Mouse (Mus musculus) heart, postnatal 10 days (tissue): Measurements from ENCODE around the gene Slc51b. TPM values are rescaled to one million over a fixed set of nuclear protein-coding genes. Genes with fewer than 3 reads are reported as not detected.

ENCODE experiments used
- DNase-seq, 2 experiments: peaks; one replicate each; pipeline ENCODE4 v3.0.0; 2021
- intact Hi-C: fragments of 180-260 bp; cut with DNase I; formaldehyde crosslinking; loops from one replicate; pipeline ENCODE4 v1.15.1; 2025
- total RNA-seq, 2 experiments: library from RNA; stranded (reverse); gene quantifications; 2 replicates each; pipeline ENCODE4 v1.2.3; 2021

The Slc51b gene
- total RNA-seq: not detected

- intact Hi-C loops: no loop called here
- DNase-seq: no peak
Measured at GRCm38 (mm10) chr9:65422760-65423501, at the start of gene Slc51b. Gene Slc51b, minus strand, starts transcription at chr9:65422955.

- peak in 1 of 2 experiments; percentile 8 for DNase-seq
- intact Hi-C loops: loop anchor here (10.0 kb wide), 1 partner anchor 117 kb away; the partner anchor contains the start of genes Pif1 and Plekho2
Measured at GRCm38 (mm10) chr9:65467686-65468085, 44.9 kb upstream of the Slc51b start.

- no peak for DNase-seq
- intact Hi-C loops: loop anchor here (10.0 kb wide), 1 partner anchor 120 kb away; the partner anchor contains the start of genes Pif1 and Plekho2
Measured at GRCm38 (mm10) chr9:65465241-65465640, 42.5 kb upstream of the Slc51b start.

GRCm38 (mm10) chr9:65464161-65464560 is 41.4 kb upstream of the Slc51b start:
- intact Hi-C loops: loop anchor here (10.0 kb wide), 1 partner anchor 121 kb away; the partner anchor contains the start of genes Pif1 and Plekho2

GRCm38 (mm10) chr9:65462544-65462943 is 39.8 kb upstream of the Slc51b start:
- intact Hi-C loops: loop anchor here (10.0 kb wide), 1 partner anchor 122 kb away; the partner anchor contains the start of genes Pif1 and Plekho2

More at GRCm38 (mm10) chr9:65464161-65464560, 41.4 kb upstream of the Slc51b start:
- peak; percentile 19 to 23 for DNase-seq

GRCm38 (mm10) chr9:65460732-65461442 is 38.1 kb upstream of the Slc51b start, which contains the start of gene Spg21:
Gene Spg21, plus strand, starts transcription at chr9:65460947.
- peak; percentile 96 to 99 for DNase-seq
- intact Hi-C loops: loop anchor here (10.0 kb wide), 1 partner anchor 124 kb away; the partner anchor contains the start of genes Pif1 and Plekho2

More at GRCm38 (mm10) chr9:65462544-65462943, 39.8 kb upstream of the Slc51b start:
- no peak for DNase-seq

GRCm38 (mm10) chr9:65460198-65460597 is 37.4 kb upstream of the Slc51b start:
- no peak for DNase-seq
- intact Hi-C loops: loop anchor here (10.0 kb wide), 1 partner anchor 125 kb away; the partner anchor contains the start of genes Pif1 and Plekho2

GRCm38 (mm10) chr9:65458975-65459374 is 36.2 kb upstream of the Slc51b start:
- DNase-seq: no peak
- intact Hi-C loops: no loop called here

GRCm38 (mm10) chr9:65447951-65448350 is 25.2 kb upstream of the Slc51b start:
- intact Hi-C loops: no loop called here

GRCm38 (mm10) chr9:65444692-65445091 is 21.9 kb upstream of the Slc51b start:
- intact Hi-C loops: no loop called here
- no peak for DNase-seq

More at GRCm38 (mm10) chr9:65447951-65448350, 25.2 kb upstream of the Slc51b start:
- DNase-seq: no peak

GRCm38 (mm10) chr9:65435671-65436301 is 13.0 kb upstream of the Slc51b start, which contains the start of gene Mtfmt:
Gene Mtfmt, plus strand, starts transcription at chr9:65435782.
- intact Hi-C loops: no loop called here
- peak; percentile 94 to 97 for DNase-seq

GRCm38 (mm10) chr9:65435211-65435610 is 12.5 kb upstream of the Slc51b start:
- DNase-seq: no peak
- intact Hi-C loops: no loop called here

GRCm38 (mm10) chr9:65434140-65434539 is 11.4 kb upstream of the Slc51b start:
- intact Hi-C loops: loop anchor here (5.0 kb wide), 2 partner anchors 148 to 207 kb away; partner anchors contain the start of gene Plekho2
- peak; percentile 30 to 63 for DNase-seq

- DNase-seq: peak; percentile 90 to 94
- intact Hi-C loops: loop anchor here (1.0 to 5.0 kb wide), 4 partner anchors 39 to 205 kb away; partner anchors contain the start of gene Plekho2
Measured at GRCm38 (mm10) chr9:65432236-65432635, 9.5 kb upstream of the Slc51b start.

GRCm38 (mm10) chr9:65430921-65431320 is 8.2 kb upstream of the Slc51b start:
- intact Hi-C loops: loop anchor here (5.0 kb wide), 2 partner anchors 151 to 204 kb away; partner anchors contain the start of gene Plekho2
- no peak for DNase-seq

- intact Hi-C loops: loop anchor here (5.0 kb wide), 2 partner anchors 152 to 203 kb away; partner anchors contain the start of gene Plekho2
- DNase-seq: no peak
Measured at GRCm38 (mm10) chr9:65430401-65430800, 7.6 kb upstream of the Slc51b start.

GRCm38 (mm10) chr9:65428003-65428402 is 5.2 kb upstream of the Slc51b start:
- intact Hi-C loops: no loop called here
- DNase-seq: no peak

GRCm38 (mm10) chr9:65427511-65427910 is 4.8 kb upstream of the Slc51b start:
- no peak for DNase-seq
- intact Hi-C loops: no loop called here

- DNase-seq: no peak
- intact Hi-C loops: no loop called here
Measured at GRCm38 (mm10) chr9:65424393-65424792, 1.6 kb upstream of the Slc51b start.

- intact Hi-C loops: no loop called here
- DNase-seq: no peak
Measured at GRCm38 (mm10) chr9:65419633-65420032, 3.1 kb downstream of the Slc51b start.
